Mouse (Mus musculus) hematopoietic stem cell, adult 5-6 weeks (primary cell): ENCODE results near the gene Fxyd1. TPM values are rescaled to one million over a fixed set of nuclear protein-coding genes. Genes with fewer than 3 reads are reported as not detected.

Source experiments
- total RNA-seq: library from RNA; stranded (forward); fragments of 172-1452, 232-1000 nt; gene quantifications from 2 replicates; pipeline ENCODE4 v1.2.3, GENCODE M21; 2017

Gene Fxyd1
- total RNA-seq, 1 experiment from 2014 or later = 2.7 TPM

Other genes with a start within 250 kb of the Fxyd1 start
- 31.8 and 42.8 TPM in 2 replicates for gene Ffar2, start 233.4 kb downstream of the Fxyd1 start, total RNA-seq
- gene Ffar3, start 201.0 kb downstream of the Fxyd1 start, total RNA-seq = not detected in 2 replicates
- not detected in 2 replicates for gene Ffar1, start 195.6 kb downstream of the Fxyd1 start, total RNA-seq
- gene Cd22, start 176.9 kb downstream of the Fxyd1 start, total RNA-seq = not detected in 2 replicates
- gene Mag, start 142.3 kb downstream of the Fxyd1 start, total RNA-seq = 0.38 TPM in 1 of 2 replicates, not detected in the other
- gene Hamp2, start 132.5 kb downstream of the Fxyd1 start, total RNA-seq = not detected in 2 replicates
- not detected in 2 replicates for gene Hamp, start 113.2 kb downstream of the Fxyd1 start, total RNA-seq
- 120 and 164 TPM in 2 replicates for gene Usf2, start 100.4 kb downstream of the Fxyd1 start, total RNA-seq
- gene Lsr, start 83.7 kb downstream of the Fxyd1 start, total RNA-seq = 1.2 and 2.4 TPM in 2 replicates
- gene Fam187b, start 83.4 kb downstream of the Fxyd1 start, total RNA-seq = not detected in 2 replicates
- 383 and 391 TPM in 2 replicates for gene Fxyd5, start 14.7 kb downstream of the Fxyd1 start, total RNA-seq
- gene Fxyd7, start 5.7 kb downstream of the Fxyd1 start, total RNA-seq = 2.2 TPM in 1 of 2 replicates, not detected in the other
- gene Lgi4, start 2.1 kb upstream of the Fxyd1 start, total RNA-seq = not detected in 2 replicates
- gene Fxyd3, start 19.5 kb upstream of the Fxyd1 start, total RNA-seq = not detected in 2 replicates
- 4.3 and 13.0 TPM in 2 replicates for gene Hpn, start 58.1 kb upstream of the Fxyd1 start, total RNA-seq
- gene Scn1b, start 69.8 kb upstream of the Fxyd1 start, total RNA-seq = 4.8 and 6.6 TPM in 2 replicates
- 89.4 and 90.0 TPM in 2 replicates for gene Gramd1a, start 98.7 kb upstream of the Fxyd1 start, total RNA-seq
- gene Scgb2b2, start 233.3 kb upstream of the Fxyd1 start, total RNA-seq = not detected in 2 replicates
- gene Scgb1b2, start 234.6 kb upstream of the Fxyd1 start, total RNA-seq = not detected in 2 replicates